Mouse (Mus musculus) liver, embryonic 11.5 days (tissue): ENCODE data around the gene Maco1. TPM values are rescaled to one million over a fixed set of nuclear protein-coding genes. Genes with fewer than 3 reads are reported as not detected.
"Not testable (repeated sequence)": the region's sequence is repeated elsewhere in the genome, so short reads cannot be mapped to it uniquely, and the experiment has no call there.

Source experiments
- ATAC-seq: fragments of 200-750 bp; cut with Nextera tagmentation; replicated peaks from 2 replicates; pipeline ENCODE4 v1.8.0; 2017; ENCODE audit warnings: moderate number of reproducible peaks, mild to moderate bottlenecking, moderate TSS enrichment, moderate library complexity; ENCODE audit not compliant: low FRiP score
- DNase-seq: peaks from one replicate; pipeline ENCODE4 v3.0.0-alpha.2; 2017; ENCODE audit warnings: low spot score
- H3K27ac ChIP-seq: fragments of 300-500 bp; sonication (generic); 2 replicates; pipeline ENCODE4 v1.5.1; 2014; ENCODE audit warnings: mild to moderate bottlenecking, low read depth, low read length, control low read depth
- H3K27me3 ChIP-seq: fragments of 300-500 bp; sonication (generic); replicated peaks from 2 replicates; pipeline ENCODE4 v1.6.1; 2014; ENCODE audit warnings: low read length, mixed read lengths; ENCODE audit not compliant: control insufficient read depth, insufficient read depth
- H3K36me3 ChIP-seq: fragments of 300-500 bp; sonication (generic); 2 replicates; pipeline ENCODE4 v1.6.1; 2014; ENCODE audit warnings: mild to moderate bottlenecking, low read length, moderate library complexity, mixed read lengths; ENCODE audit not compliant: control insufficient read depth, insufficient read depth
- H3K4me1 ChIP-seq: fragments of 300-500 bp; sonication (generic); replicated peaks from 2 replicates; pipeline ENCODE4 v1.6.1; 2014; ENCODE audit warnings: low read length, mixed read lengths; ENCODE audit not compliant: control insufficient read depth, insufficient read depth
- H3K4me2 ChIP-seq: fragments of 300-500 bp; sonication (generic); 2 replicates; pipeline ENCODE4 v1.6.1; 2014; ENCODE audit warnings: mild to moderate bottlenecking, control low read depth, moderate library complexity
- H3K4me3 ChIP-seq: fragments of 300-500 bp; sonication (generic); 2 replicates; pipeline ENCODE4 v1.5.1; 2014; ENCODE audit warnings: low read depth, low read length, control low read depth
- H3K9ac ChIP-seq: fragments of 300-500 bp; sonication (generic); 2 replicates; pipeline ENCODE4 v1.6.1; 2014; ENCODE audit warnings: low read depth, low read length, control low read depth
- H3K9me3 ChIP-seq: fragments of 300-500 bp; sonication (generic); 2 replicates; pipeline ENCODE4 v1.6.1; 2016; ENCODE audit warnings: low read length, inconsistent platforms, mixed read lengths; ENCODE audit not compliant: control insufficient read depth
- WGBS: fragments of 180-500 bp; shearing (Covaris S2); extraction: QIAGEN DNeasy Blood & Tissue Kit; methylation state at CpG from one replicate; pipeline ENCODE4 v1.1.7; 2014; 5-methylcytosine and 5-hydroxymethylcytosine counted together
- polyA plus RNA-seq: library from polyadenylated mRNA; unstranded; fragments of >200 nt; fragmentation: Nextera tagmentation; extraction: Ambion mirVana; gene quantifications from 2 replicates; pipeline ENCODE4 v1.2.1, GENCODE M21; 2014

Maco1 gene
- polyA plus RNA-seq, 1 experiment from 2014 or later: 26.3 TPM

DNA sequence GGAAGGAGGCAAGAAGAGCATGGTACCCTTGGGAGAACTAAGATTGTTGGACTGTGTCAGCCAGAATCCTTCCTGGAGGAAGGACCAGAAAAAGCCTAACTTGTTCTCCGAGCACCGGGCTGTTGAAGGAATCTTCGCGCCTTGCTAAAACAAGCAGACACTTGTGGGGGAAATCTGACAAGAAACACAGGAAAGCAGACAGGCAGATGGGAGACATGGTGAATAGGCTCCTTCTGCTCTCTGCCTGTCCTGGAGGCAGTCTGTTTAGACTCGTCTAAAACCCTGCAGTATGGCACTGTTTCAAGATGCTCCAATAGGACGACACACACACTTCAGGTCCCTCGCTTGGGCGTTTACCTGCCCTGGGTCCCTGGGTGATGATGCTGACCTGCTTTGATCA is 53.0 kb downstream of the Maco1 start:
- no peak overlapping the region for H3K9ac ChIP-seq
- no peaks in the 10 kb centered on the region for H3K9me3 ChIP-seq
- H3K36me3 ChIP-seq: peaks cover 3% of the 10 kb centered on the region; the same call in 1 of the 2 replicates
- no peak for DNase-seq
- WGBS: 75% methylated on average over 8 of the region's 8 CpGs
- no peak overlapping the region for H3K4me2 ChIP-seq
- H3K4me1 ChIP-seq: peaks cover 10% of the 10 kb centered on the region
- no peak for ATAC-seq
- H3K27me3 ChIP-seq: no peaks in the 10 kb centered on the region
- no peak overlapping the region for H3K27ac ChIP-seq
- no peak overlapping the region for H3K4me3 ChIP-seq

- Histone ChIP-seq H3K9me3 (no peaks in the 10 kb centered on the region), H3K27me3 (no peaks in the 10 kb centered on the region), H3K9ac (no peak overlapping the region), H3K36me3 (0 out of 2 replicates have a peak, but pooled peaks cover 2% of the 10 kb centered on the region), H3K4me2 (no peak overlapping the region), H3K27ac (no peak overlapping the region), H3K4me3 (no peak overlapping the region), H3K4me1 (peaks cover 10% of the 10 kb centered on the region)
- DNase-seq (peak; percentile 73), ATAC-seq (peak; percentile 67)
- 10% methylated on average over 4 of the region's 4 CpGs for WGBS
These were observed 53.9 kb downstream of the Maco1 start for GRCm38 (mm10) chr4:134799272-134799671.

DNA sequence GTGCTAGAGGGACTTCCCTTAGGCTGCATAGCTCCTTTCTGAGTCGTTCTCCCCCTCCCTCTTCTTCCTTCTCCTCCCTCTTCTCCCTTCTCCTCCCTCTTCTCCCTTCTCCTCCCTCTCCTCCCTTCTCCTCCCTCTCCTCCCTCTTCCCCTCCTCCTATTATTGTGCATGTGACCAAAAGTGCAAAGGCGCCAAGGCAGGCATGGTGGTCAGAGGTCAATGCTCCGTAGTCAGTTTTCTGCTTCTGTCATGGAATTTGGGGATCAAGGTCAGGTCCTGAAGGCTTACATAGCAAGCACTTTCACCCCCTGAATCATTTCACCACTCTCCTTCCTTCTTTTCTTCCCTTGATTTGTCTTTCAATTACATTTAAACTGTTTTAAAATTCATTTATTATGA is 54.3 kb downstream of the Maco1 start:
- Histone ChIP-seq H3K4me2 (no peak overlapping the region), H3K4me1 (peaks cover 10% of the 10 kb centered on the region), H3K4me3 (no peak overlapping the region), H3K27ac (no peak overlapping the region), H3K27me3 (no peaks in the 10 kb centered on the region), H3K9ac (no peak overlapping the region), H3K9me3 (no peaks in the 10 kb centered on the region), H3K36me3 (no peaks in the 10 kb centered on the region)
- 44% methylated on average over 3 of the region's 3 CpGs for WGBS
- no peak for DNase-seq
- no peak for ATAC-seq

DNA sequence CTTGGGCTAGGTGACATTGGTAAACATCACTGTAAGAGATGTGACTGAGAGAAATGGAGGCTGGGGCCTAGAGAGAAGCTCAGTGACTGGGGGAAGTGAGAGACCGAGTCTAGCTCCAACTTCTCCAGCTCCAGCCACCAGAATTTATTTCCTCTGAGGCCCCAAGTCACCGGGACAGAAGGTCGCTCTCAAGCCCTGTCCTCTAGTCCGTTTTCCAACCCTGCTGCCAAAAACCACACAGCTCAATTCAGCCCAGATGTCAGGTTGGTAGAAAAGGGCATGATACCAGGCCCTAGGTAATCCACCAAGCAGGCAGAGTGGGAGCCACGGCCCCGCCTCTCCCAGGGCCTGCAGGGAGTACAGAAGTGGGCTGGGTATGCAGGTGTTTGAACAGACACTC is 55.5 kb downstream of the Maco1 start:
- 76% methylated on average over 6 of the region's 6 CpGs for WGBS
- no peaks in the 10 kb centered on the region for H3K27me3 ChIP-seq
- H3K4me3 ChIP-seq: no peak overlapping the region
- H3K27ac ChIP-seq: no peak overlapping the region
- no peaks in the 10 kb centered on the region for H3K36me3 ChIP-seq
- ATAC-seq: no peak
- H3K9ac ChIP-seq: no peak overlapping the region
- no peak for DNase-seq
- H3K4me1 ChIP-seq: peaks cover 10% of the 10 kb centered on the region
- no peak overlapping the region for H3K4me2 ChIP-seq
- no peaks in the 10 kb centered on the region for H3K9me3 ChIP-seq

DNA sequence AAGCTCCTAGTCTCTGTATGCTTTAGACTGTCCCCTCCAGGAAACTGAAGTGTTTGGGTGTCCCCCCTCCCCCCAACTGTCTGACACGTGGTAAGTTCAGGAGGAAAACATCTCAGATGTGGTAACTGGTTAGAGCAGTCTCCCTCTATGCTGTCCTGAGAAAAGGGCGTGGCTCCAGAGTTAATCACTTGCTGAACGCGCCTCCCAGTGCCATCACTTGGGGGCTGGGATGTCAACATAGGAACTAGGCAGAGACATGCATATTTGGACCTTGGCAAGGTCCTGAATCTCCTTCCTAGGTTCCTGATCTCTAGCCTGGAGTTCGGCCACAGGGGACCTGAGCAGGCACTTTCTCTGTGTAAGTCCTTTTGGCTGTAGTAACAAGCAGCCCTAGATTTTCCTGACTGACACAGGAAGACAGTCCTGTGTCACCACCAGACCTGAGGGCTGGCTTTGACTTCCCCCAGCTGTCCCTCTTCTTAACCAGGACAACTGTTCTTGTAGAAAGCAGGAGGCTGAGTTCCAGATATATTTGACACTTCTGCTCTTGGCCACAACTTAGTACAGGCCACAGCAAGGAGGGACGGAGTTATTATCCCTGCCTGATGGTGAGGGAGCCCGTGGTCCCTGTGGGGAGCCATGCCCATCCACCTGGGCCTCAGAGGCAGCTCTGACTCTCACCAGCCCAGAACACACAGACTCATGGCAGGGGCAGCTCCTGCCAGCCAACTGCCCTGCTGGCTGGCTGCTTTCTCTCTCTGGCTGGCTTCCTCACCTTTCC is 56.4 kb downstream of the Maco1 start:
- Histone ChIP-seq H3K9me3 (no peaks in the 10 kb centered on the region), H3K4me3 (no peak overlapping the region), H3K27me3 (no peaks in the 10 kb centered on the region), H3K4me2 (no peak overlapping the region), H3K36me3 (no peaks in the 10 kb centered on the region), H3K9ac (no peak overlapping the region), H3K4me1 (peaks cover 10% of the 10 kb centered on the region), H3K27ac (no peak overlapping the region)
- DNase-seq: no peak
- WGBS: 29% methylated on average over 7 of the region's 7 CpGs
- ATAC-seq: peak; percentile 46; the same call in 1 of the 2 replicates

DNA sequence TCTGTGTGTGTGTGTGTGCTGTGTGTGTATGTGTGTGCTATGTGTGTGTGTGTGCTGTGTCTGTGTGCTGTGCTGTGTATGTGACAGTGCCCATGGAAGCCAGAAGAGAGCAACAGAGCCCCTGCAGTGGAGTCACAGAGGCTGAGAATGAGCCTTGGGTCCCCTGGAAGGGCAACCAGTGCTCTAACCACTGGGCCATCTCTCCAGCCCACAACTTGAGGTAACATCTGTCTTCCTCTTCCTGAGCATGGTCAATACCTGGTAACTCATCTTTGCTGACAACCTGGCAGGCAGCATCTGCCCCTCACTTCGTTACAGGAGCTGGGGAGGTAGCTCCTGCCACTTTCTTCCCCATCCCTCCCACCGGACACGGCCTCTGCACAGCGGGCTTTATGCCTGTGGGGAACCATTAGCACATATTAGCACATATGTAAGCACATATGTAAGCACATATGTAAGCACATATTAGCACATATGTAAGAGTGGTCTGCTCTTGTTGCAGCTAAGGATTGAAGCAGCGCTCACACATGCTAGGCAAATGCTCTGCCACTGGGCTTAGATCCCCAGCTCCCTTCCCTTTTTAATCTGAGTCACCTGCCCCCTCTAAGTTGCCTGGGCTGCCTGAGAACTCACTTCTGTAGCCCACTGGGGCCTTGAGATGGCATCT is 57.2 kb downstream of the Maco1 start:
- peaks cover 10% of the 10 kb centered on the region for H3K4me1 ChIP-seq
- no peak overlapping the region for H3K27ac ChIP-seq
- no peak overlapping the region for H3K4me3 ChIP-seq
- H3K4me2 ChIP-seq: no peak overlapping the region
- H3K9me3 ChIP-seq: no peaks in the 10 kb centered on the region
- no peaks in the 10 kb centered on the region for H3K27me3 ChIP-seq
- 84% methylated on average over 5 of the region's 5 CpGs for WGBS
- DNase-seq (no peak), ATAC-seq (no peak)
- H3K36me3 ChIP-seq: no peaks in the 10 kb centered on the region
- H3K9ac ChIP-seq: no peak overlapping the region

DNA sequence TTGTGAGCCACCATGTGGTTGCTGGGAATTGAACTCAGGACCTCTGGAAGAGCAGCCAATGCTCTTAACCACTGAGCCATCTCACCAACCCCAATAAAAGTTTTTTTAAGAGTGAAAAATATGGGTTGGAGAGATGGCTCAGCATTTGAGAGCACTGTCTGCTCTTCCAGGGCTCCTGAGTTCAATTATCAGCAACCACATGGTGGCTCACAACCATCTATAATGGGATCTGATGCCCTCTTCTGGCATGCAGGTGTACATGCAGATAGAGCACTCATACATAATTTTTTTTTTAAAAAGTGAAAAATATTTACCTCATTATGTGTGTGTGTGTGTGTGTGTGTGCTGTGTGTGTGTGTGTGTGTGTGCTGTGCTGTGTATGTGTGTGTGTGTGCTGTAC is 58.2 kb downstream of the Maco1 start:
- ATAC-seq: not testable (repeated sequence)

DNA sequence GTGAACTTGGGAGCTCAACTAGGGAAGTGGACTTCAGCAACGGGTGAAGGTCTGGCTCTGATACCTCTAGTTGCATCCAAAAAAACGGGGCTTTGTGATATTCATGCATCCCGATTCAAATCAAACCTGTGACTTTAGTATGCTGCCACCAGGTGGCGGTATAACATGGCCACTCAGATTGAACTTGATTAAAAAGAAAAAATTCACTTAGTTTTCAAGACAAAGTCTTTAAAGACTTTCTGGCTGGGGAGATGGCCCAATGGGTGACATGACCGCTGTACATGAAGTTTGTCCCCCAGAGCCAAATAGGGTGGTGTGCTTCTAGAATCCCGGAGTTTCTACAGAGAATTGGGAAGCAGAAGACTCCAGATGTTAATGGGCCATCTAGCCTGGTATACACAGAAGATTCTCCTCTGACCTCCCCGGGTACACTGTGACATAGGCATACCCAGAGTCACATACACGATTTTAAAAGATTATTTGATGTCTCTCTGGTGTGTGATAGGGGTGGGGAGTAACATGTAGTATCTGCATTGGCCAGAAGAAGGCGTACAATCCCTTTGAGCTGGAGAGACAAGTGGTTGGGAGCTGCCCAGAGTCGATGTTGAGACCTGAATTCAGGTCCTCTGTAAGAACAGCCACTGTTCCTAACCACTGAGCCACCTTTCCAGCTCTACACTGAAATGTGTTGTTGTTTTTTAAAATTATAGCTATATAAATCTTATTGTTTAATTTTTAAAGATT is 59.8 kb downstream of the Maco1 start:
- H3K4me2 ChIP-seq: no peak overlapping the region
- H3K9me3 ChIP-seq: no peaks in the 10 kb centered on the region
- DNase-seq: no peak
- no peaks in the 10 kb centered on the region for H3K27me3 ChIP-seq
- 44% methylated on average over 10 of the region's 10 CpGs for WGBS
- peaks cover 10% of the 10 kb centered on the region for H3K4me1 ChIP-seq
- ATAC-seq: no peak
- no peak overlapping the region for H3K4me3 ChIP-seq
- H3K27ac ChIP-seq: no peak overlapping the region
- no peaks in the 10 kb centered on the region for H3K36me3 ChIP-seq
- no peak overlapping the region for H3K9ac ChIP-seq

More for the DNA sequence above, 58.2 kb downstream of the Maco1 start:
- H3K36me3 ChIP-seq, H3K27ac ChIP-seq, H3K4me3 ChIP-seq, H3K27me3 ChIP-seq, H3K9me3 ChIP-seq, H3K9ac ChIP-seq, H3K4me2 ChIP-seq, DNase-seq: not testable (repeated sequence)
- H3K4me1 ChIP-seq: peaks cover 10% of the 10 kb centered on the region
